Mouse (Mus musculus): ENCODE measurements around the gene Zzz3. TPM values are rescaled to one million over a fixed set of nuclear protein-coding genes. Genes with fewer than 3 reads are reported as not detected.
A peak's percentile ranks its signal among the peaks of the same experiment; 100 is the strongest.

The Zzz3 gene
- polyA plus RNA-seq, 1 experiment = 13.3 TPM

- H3K36me3 ChIP-seq (ENCODE audit: control insufficient read depth, insufficient read depth, low read length) = no peaks in the 10 kb centered on the region; the same call in 1 of the 2 replicates
- H3K4me3 ChIP-seq (ENCODE audit: low read depth, low read length) = no peak overlapping the region
- H3K27ac ChIP-seq (ENCODE audit: insufficient read depth, low read depth, low read length) = peak overlapping the region; percentile 6; the same call in 1 of the 2 replicates
- H3K27me3 ChIP-seq (ENCODE audit: control insufficient read depth, insufficient read depth, low read length) = no peaks in the 10 kb centered on the region
- no peak for TF ChIP-seq POLR2A (IDR thresholded peaks at IDR 0.05; ENCODE audit: low read depth, low read length)
- no peak for TF ChIP-seq CTCF (IDR thresholded peaks at IDR 0.05; ENCODE audit: extremely low read depth, insufficient read length, insufficient replicate concordance, low read depth, low read length)
- WGBS = 27% methylated on average over 5 of the region's 5 CpGs
- peaks cover 24% of the 10 kb centered on the region for H3K4me1 ChIP-seq (ENCODE audit: control insufficient read depth, insufficient read depth, insufficient read length, low read length)
Measured at GRCm38 (mm10) chr3:152350966-152351365, 44.3 kb upstream of the Zzz3 start.

GRCm38 (mm10) chr3:152352289-152352688 lies 43.0 kb upstream of the Zzz3 start:
- Histone ChIP-seq H3K27me3 (ENCODE audit: control insufficient read depth, insufficient read depth, low read length) (no peaks in the 10 kb centered on the region), H3K4me1 (ENCODE audit: control insufficient read depth, insufficient read depth, insufficient read length, low read length) (peaks cover 24% of the 10 kb centered on the region), H3K36me3 (ENCODE audit: control insufficient read depth, insufficient read depth, low read length) (no peaks in the 10 kb centered on the region; the same call in 1 of the 2 replicates), H3K4me3 (ENCODE audit: low read depth, low read length) (no peak overlapping the region), H3K27ac (ENCODE audit: insufficient read depth, low read depth, low read length) (peak overlapping the region; percentile 48; the same call in 1 of the 2 replicates)
- 32% methylated on average over 4 of the region's 4 CpGs for WGBS
- TF ChIP-seq CTCF (IDR thresholded peaks at IDR 0.05; ENCODE audit: extremely low read depth, insufficient read length, insufficient replicate concordance, low read depth, low read length) = no peak
- no peak for TF ChIP-seq POLR2A (IDR thresholded peaks at IDR 0.05; ENCODE audit: low read depth, low read length)

GRCm38 (mm10) chr3:152353434-152354177 lies 41.7 kb upstream of the Zzz3 start:
- no peak overlapping the region for H3K4me3 ChIP-seq (ENCODE audit: low read depth, low read length)
- H3K36me3 ChIP-seq (ENCODE audit: control insufficient read depth, insufficient read depth, low read length) = peaks cover 2% of the 10 kb centered on the region; the same call in 1 of the 2 replicates
- H3K27me3 ChIP-seq (ENCODE audit: control insufficient read depth, insufficient read depth, low read length) = no peaks in the 10 kb centered on the region
- no peak overlapping the region for H3K27ac ChIP-seq (ENCODE audit: insufficient read depth, low read depth, low read length)
- 66% methylated on average over 10 of the region's 10 CpGs for WGBS
- TF ChIP-seq POLR2A (IDR thresholded peaks at IDR 0.05; ENCODE audit: low read depth, low read length) = no peak
- TF ChIP-seq CTCF (IDR thresholded peaks at IDR 0.05; ENCODE audit: extremely low read depth, insufficient read length, insufficient replicate concordance, low read depth, low read length) = no peak
- H3K4me1 ChIP-seq (ENCODE audit: control insufficient read depth, insufficient read depth, insufficient read length, low read length) = peaks cover 20% of the 10 kb centered on the region

GRCm38 (mm10) chr3:152355361-152355760 lies 39.9 kb upstream of the Zzz3 start:
- peaks cover 9% of the 10 kb centered on the region for H3K36me3 ChIP-seq (ENCODE audit: control insufficient read depth, insufficient read depth, low read length)
- peaks cover 17% of the 10 kb centered on the region for H3K4me1 ChIP-seq (ENCODE audit: control insufficient read depth, insufficient read depth, insufficient read length, low read length)
- no peaks in the 10 kb centered on the region for H3K27me3 ChIP-seq (ENCODE audit: control insufficient read depth, insufficient read depth, low read length)
- 31% methylated on average over 5 of the region's 5 CpGs for WGBS
- H3K27ac ChIP-seq (ENCODE audit: insufficient read depth, low read depth, low read length) = no peak overlapping the region
- no peak for TF ChIP-seq POLR2A (IDR thresholded peaks at IDR 0.05; ENCODE audit: low read depth, low read length)
- TF ChIP-seq CTCF (IDR thresholded peaks at IDR 0.05; ENCODE audit: extremely low read depth, insufficient read length, insufficient replicate concordance, low read depth, low read length) = no peak
- H3K4me3 ChIP-seq (ENCODE audit: low read depth, low read length) = no peak overlapping the region

GRCm38 (mm10) chr3:152356751-152357150 lies 38.5 kb upstream of the Zzz3 start:
- no peak for TF ChIP-seq POLR2A (IDR thresholded peaks at IDR 0.05; ENCODE audit: low read depth, low read length)
- TF ChIP-seq CTCF (IDR thresholded peaks at IDR 0.05; ENCODE audit: extremely low read depth, insufficient read length, insufficient replicate concordance, low read depth, low read length) = no peak
- Histone ChIP-seq H3K27me3 (ENCODE audit: control insufficient read depth, insufficient read depth, low read length) (no peaks in the 10 kb centered on the region), H3K4me1 (ENCODE audit: control insufficient read depth, insufficient read depth, insufficient read length, low read length) (peaks cover 8% of the 10 kb centered on the region), H3K4me3 (ENCODE audit: low read depth, low read length) (no peak overlapping the region), H3K36me3 (ENCODE audit: control insufficient read depth, insufficient read depth, low read length) (peaks cover 20% of the 10 kb centered on the region), H3K27ac (ENCODE audit: insufficient read depth, low read depth, low read length) (no peak overlapping the region)
- 92% methylated on average over 9 of the region's 9 CpGs for WGBS

- Histone ChIP-seq H3K27ac (ENCODE audit: insufficient read depth, low read depth, low read length) (no peak overlapping the region), H3K36me3 (ENCODE audit: control insufficient read depth, insufficient read depth, low read length) (peaks cover 38% of the 10 kb centered on the region), H3K4me1 (ENCODE audit: control insufficient read depth, insufficient read depth, insufficient read length, low read length) (no peaks in the 10 kb centered on the region; the same call in 1 of the 2 replicates), H3K4me3 (ENCODE audit: low read depth, low read length) (no peak overlapping the region), H3K27me3 (ENCODE audit: control insufficient read depth, insufficient read depth, low read length) (no peaks in the 10 kb centered on the region)
- WGBS = 92% methylated on average over 7 of the region's 7 CpGs
- no peak for TF ChIP-seq CTCF (IDR thresholded peaks at IDR 0.05; ENCODE audit: extremely low read depth, insufficient read length, insufficient replicate concordance, low read depth, low read length)
- no peak for TF ChIP-seq POLR2A (IDR thresholded peaks at IDR 0.05; ENCODE audit: low read depth, low read length)
Measured at GRCm38 (mm10) chr3:152359151-152359550, 36.1 kb upstream of the Zzz3 start.

GRCm38 (mm10) chr3:152364181-152364580 lies 31.1 kb upstream of the Zzz3 start:
- H3K4me1 ChIP-seq (ENCODE audit: control insufficient read depth, insufficient read depth, insufficient read length, low read length) = no peaks in the 10 kb centered on the region
- 82% methylated on average over 2 of the region's 2 CpGs for WGBS
- H3K36me3 ChIP-seq (ENCODE audit: control insufficient read depth, insufficient read depth, low read length) = peaks cover 65% of the 10 kb centered on the region
- H3K27ac ChIP-seq (ENCODE audit: insufficient read depth, low read depth, low read length) = no peak overlapping the region
- H3K4me3 ChIP-seq (ENCODE audit: low read depth, low read length) = no peak overlapping the region
- no peaks in the 10 kb centered on the region for H3K27me3 ChIP-seq (ENCODE audit: control insufficient read depth, insufficient read depth, low read length)
- TF ChIP-seq CTCF (IDR thresholded peaks at IDR 0.05; ENCODE audit: extremely low read depth, insufficient read length, insufficient replicate concordance, low read depth, low read length) (no peak), POLR2A (IDR thresholded peaks at IDR 0.05; ENCODE audit: low read depth, low read length) (no peak)
